Mouse (Mus musculus) intestine, embryonic 16.5 days (tissue): ENCODE measurements around the gene Cyp51. TPM values are rescaled to one million over a fixed set of nuclear protein-coding genes. Genes with fewer than 3 reads are reported as not detected.

Experiments
- ATAC-seq: fragments of 200-750 bp; cut with Nextera tagmentation; 2 replicates; pipeline ENCODE4 v1.8.0; 2017; ENCODE audit warnings: moderate TSS enrichment, moderate library complexity
- H3K27ac ChIP-seq: fragments of 300-500 bp; sonication (generic); 2 replicates; pipeline ENCODE4 v1.5.1; 2014; ENCODE audit warnings: mild to moderate bottlenecking, low read length
- H3K27me3 ChIP-seq: fragments of 300-500 bp; sonication (generic); replicated peaks from 2 replicates; pipeline ENCODE4 v1.6.1; 2014; ENCODE audit warnings: low read length, control low read depth, mixed read lengths; ENCODE audit not compliant: control insufficient read depth, insufficient read depth
- H3K36me3 ChIP-seq: fragments of 300-500 bp; sonication (generic); 2 replicates; pipeline ENCODE4 v1.6.1; 2014; ENCODE audit warnings: low read length, control low read depth; ENCODE audit not compliant: control insufficient read depth, insufficient read depth
- H3K4me1 ChIP-seq: fragments of 300-500 bp; sonication (generic); 2 replicates; pipeline ENCODE4 v1.6.1; 2014; ENCODE audit warnings: low read length, control low read depth, mixed read lengths; ENCODE audit not compliant: control insufficient read depth, insufficient read depth
- H3K4me2 ChIP-seq: fragments of 300-500 bp; sonication (generic); 2 replicates; pipeline ENCODE4 v1.6.1; 2014; ENCODE audit warnings: low read depth, low read length, control low read depth
- H3K4me3 ChIP-seq: fragments of 300-500 bp; sonication (generic); 2 replicates; pipeline ENCODE4 v1.5.1; 2014; ENCODE audit warnings: mild to moderate bottlenecking, low read length
- H3K9ac ChIP-seq: fragments of 300-500 bp; sonication (generic); 2 replicates; pipeline ENCODE4 v1.6.1; 2014; ENCODE audit warnings: low read depth, low read length
- H3K9me3 ChIP-seq: fragments of 300-500 bp; sonication (generic); 2 replicates; pipeline ENCODE4 v1.6.1; 2016; ENCODE audit warnings: low read length, control low read depth; ENCODE audit not compliant: control insufficient read depth
- WGBS: fragments of 180-500 bp; shearing (Covaris S2); extraction: QIAGEN DNeasy Blood & Tissue Kit; methylation state at CpG from one replicate; pipeline ENCODE4 v1.1.7; 2014; 5-methylcytosine and 5-hydroxymethylcytosine counted together
- polyA plus RNA-seq: library from polyadenylated mRNA; unstranded; fragments of >200 nt; fragmentation: Nextera tagmentation; extraction: Ambion mirVana; gene quantifications from 2 replicates; pipeline ENCODE4 v1.2.1, GENCODE M21; 2015

Cyp51 gene
- polyA plus RNA-seq, 1 experiment from 2014 or later, result 114 TPM

GRCm38 (mm10) chr5:4039351-4039750 lies 65.2 kb downstream of the Cyp51 start:
- H3K27me3 ChIP-seq, result no peaks in the 10 kb centered on the region
- peaks cover 14% of the 10 kb centered on the region for H3K36me3 ChIP-seq
- no peak overlapping the region for H3K9ac ChIP-seq
- H3K4me2 ChIP-seq, result no peak overlapping the region
- H3K4me3 ChIP-seq, result no peak overlapping the region
- H3K4me1 ChIP-seq, result no peaks in the 10 kb centered on the region
- no peak for ATAC-seq
- 91% methylated on average over 8 of the region's 8 CpGs for WGBS
- no peak overlapping the region for H3K27ac ChIP-seq
- H3K9me3 ChIP-seq, result no peaks in the 10 kb centered on the region

- no peak overlapping the region for H3K27ac ChIP-seq
- no peaks in the 10 kb centered on the region for H3K27me3 ChIP-seq
- no peak overlapping the region for H3K9ac ChIP-seq
- no peak overlapping the region for H3K4me2 ChIP-seq
- 95% methylated on average over 9 of the region's 9 CpGs for WGBS
- H3K36me3 ChIP-seq, result peaks cover 17% of the 10 kb centered on the region
- H3K9me3 ChIP-seq, result no peaks in the 10 kb centered on the region
- no peak overlapping the region for H3K4me3 ChIP-seq
- ATAC-seq, result no peak
- no peaks in the 10 kb centered on the region for H3K4me1 ChIP-seq
Observed at GRCm38 (mm10) chr5:4036686-4037085, 67.9 kb downstream of the Cyp51 start.

DNA sequence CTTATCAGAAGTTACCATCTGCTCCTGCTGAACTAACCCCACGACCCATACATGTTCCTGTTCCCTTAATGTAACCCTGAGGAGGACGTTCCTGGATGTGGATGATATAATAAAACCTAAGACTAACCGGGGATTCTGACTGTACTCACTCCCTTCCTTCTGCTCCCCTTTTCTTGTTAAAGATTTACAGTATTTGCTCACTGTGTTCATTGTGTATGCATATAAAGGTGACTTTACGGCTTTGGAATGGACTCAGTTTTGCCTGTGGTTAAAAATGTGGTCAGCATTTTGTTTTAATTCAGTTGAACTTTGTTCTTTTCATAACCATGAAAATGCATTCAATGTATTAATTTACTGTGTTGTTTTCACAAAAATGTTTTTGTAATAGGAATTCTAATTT lies 72.7 kb downstream of the Cyp51 start:
- no peaks in the 10 kb centered on the region for H3K27me3 ChIP-seq
- no peak overlapping the region for H3K27ac ChIP-seq
- no peak overlapping the region for H3K4me3 ChIP-seq
- no peak overlapping the region for H3K9ac ChIP-seq
- no peak overlapping the region for H3K4me2 ChIP-seq
- WGBS, result 68% methylated on average over 4 of the region's 4 CpGs
- no peaks in the 10 kb centered on the region for H3K9me3 ChIP-seq
- H3K36me3 ChIP-seq, result peaks cover 22% of the 10 kb centered on the region
- no peaks in the 10 kb centered on the region for H3K4me1 ChIP-seq
- no peak for ATAC-seq

Other genes starting within 250 kb of the Cyp51 start
- gene Mterf1a, start 210.8 kb downstream of the Cyp51 start, polyA plus RNA-seq, result 7.2 and 8.5 TPM in 2 replicates
- 117 and 118 TPM in 2 replicates for gene Akap9, start 176.7 kb downstream of the Cyp51 start, polyA plus RNA-seq
- 3.3 and 3.7 TPM in 2 replicates for gene Mterf1b, start 87.6 kb upstream of the Cyp51 start, polyA plus RNA-seq